Mouse (Mus musculus) midbrain, embryonic 10.5 days (tissue): Measurements from ENCODE around the gene Slc16a5. TPM values are rescaled to one million over a fixed set of nuclear protein-coding genes. Genes with fewer than 3 reads are reported as not detected.
A peak's percentile ranks its signal among the peaks of the same experiment; 100 is the strongest.
"Not testable (repeated sequence)": the region's sequence is repeated elsewhere in the genome, so short reads cannot be mapped to it uniquely, and the experiment has no call there.

Source experiments
- DNase-seq: peaks from one replicate; pipeline ENCODE4 v3.0.0-alpha.2; 2017; ENCODE audit warnings: low spot score
- H3K27ac ChIP-seq: fragments of 300-500 bp; sonication (generic); replicated peaks from 2 replicates; pipeline ENCODE4 v1.5.1; 2016; ENCODE audit warnings: mild to moderate bottlenecking
- H3K27me3 ChIP-seq: fragments of 300-500 bp; sonication (generic); 2 replicates; pipeline ENCODE4 v1.6.1; 2016; ENCODE audit warnings: low read depth, mild to moderate bottlenecking; ENCODE audit not compliant: poor library complexity, severe bottlenecking
- H3K36me3 ChIP-seq: fragments of 300-500 bp; sonication (generic); 2 replicates; pipeline ENCODE4 v1.6.1; 2016; ENCODE audit warnings: mild to moderate bottlenecking, moderate library complexity
- H3K4me1 ChIP-seq: fragments of 300-500 bp; sonication (generic); 2 replicates; pipeline ENCODE4 v1.6.1; 2016
- H3K4me3 ChIP-seq: fragments of 300-500 bp; sonication (generic); 2 replicates; pipeline ENCODE4 v1.5.1; 2016; ENCODE audit warnings: mild to moderate bottlenecking, moderate library complexity
- H3K9me3 ChIP-seq: fragments of 300-500 bp; sonication (generic); replicated peaks from 2 replicates; pipeline ENCODE4 v1.6.1; 2016; ENCODE audit warnings: mild to moderate bottlenecking
- WGBS: fragments of 180-500 bp; shearing (Covaris S2); methylation state at CpG from one replicate; pipeline ENCODE4 v1.1.7; 2016; 5-methylcytosine and 5-hydroxymethylcytosine counted together
- polyA plus RNA-seq: library from polyadenylated mRNA; unstranded; fragments of >200 nt; fragmentation: Nextera tagmentation; extraction: Ambion mirVana; gene quantifications from 2 replicates; pipeline ENCODE4 v1.2.1, GENCODE M21; 2016

The Slc16a5 gene
- polyA plus RNA-seq, 1 experiment from 2014 or later = 0.11 TPM

DNA sequence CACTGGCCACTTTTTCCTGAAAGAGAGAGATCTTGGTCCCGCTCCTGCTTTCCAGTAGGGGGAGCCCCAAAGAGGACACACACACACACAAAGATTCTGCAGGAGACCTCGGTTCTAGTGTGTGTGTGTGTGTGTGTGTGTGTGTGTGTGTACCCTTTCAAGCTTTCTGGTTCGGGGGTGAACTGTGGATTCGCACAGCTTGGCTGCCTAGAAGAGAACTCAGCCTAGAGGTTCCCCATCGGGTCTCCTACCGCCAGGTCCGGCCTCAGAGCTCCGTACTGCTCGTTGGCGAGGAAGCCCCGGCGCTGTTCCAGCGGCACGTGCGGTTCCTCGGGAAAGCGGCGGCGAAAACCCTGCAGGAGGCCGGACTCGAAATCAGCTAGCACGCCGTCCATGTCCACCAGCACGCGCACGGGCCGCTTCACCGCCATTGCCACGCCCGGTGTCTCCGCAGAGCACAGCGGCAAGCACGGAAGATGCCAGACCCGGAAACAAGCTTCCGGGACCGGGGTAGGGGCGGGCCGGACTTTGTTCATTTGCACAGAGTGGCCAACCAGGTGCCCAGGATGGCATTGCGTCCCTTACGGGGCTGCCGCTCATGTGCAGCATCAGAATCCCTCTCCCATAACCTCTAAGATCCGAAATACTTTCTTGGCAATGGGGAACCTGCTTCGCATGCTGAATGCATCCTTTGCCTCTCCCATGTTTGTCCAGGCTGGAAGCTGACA lies 29.2 kb downstream of the Slc16a5 start, which contains the start of gene Nt5c:
Gene Nt5c (minus strand): TSS at position 507 of the 728 bp plus-strand sequence.
- peaks cover 19% of the 10 kb centered on the region for H3K36me3 ChIP-seq
- peaks cover 32% of the 10 kb centered on the region for H3K4me1 ChIP-seq
- no peaks in the 10 kb centered on the region for H3K9me3 ChIP-seq
- H3K27me3 ChIP-seq = peaks cover 8% of the 10 kb centered on the region; the same call in 1 of the 2 replicates
- peak within 1 kb of the TSS; percentile 90 for H3K27ac ChIP-seq
- under 1% methylated on average over 43 of the region's 43 CpGs for WGBS
- H3K4me3 ChIP-seq = peak within 1 kb of the TSS; percentile 81
- peak; percentile 85 for DNase-seq

DNA sequence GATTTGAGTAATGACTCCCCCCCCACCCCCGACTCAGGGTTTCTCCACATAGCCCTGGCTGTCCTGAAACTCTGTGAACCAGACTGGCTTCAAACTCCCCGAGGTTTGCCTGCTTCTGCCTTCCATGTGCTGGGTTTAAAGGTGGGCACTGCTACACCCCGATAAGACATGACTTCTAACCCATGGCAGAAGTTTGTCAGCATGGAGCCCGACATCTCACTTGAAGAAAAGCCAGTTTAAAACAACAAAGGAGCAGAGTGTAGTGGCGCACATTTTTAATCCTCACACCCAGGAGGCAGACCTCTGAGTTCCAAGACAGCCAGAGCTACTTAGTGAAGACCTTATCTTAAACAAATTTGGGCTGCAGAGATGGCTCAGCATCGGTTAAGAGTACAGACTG lies 30.1 kb downstream of the Slc16a5 start:
- peaks cover 27% of the 10 kb centered on the region for H3K36me3 ChIP-seq
- WGBS = 40% methylated on average over 6 of the region's 6 CpGs
- peak overlapping the region; percentile 90; the same call in 1 of the 2 replicates for H3K27ac ChIP-seq
- peaks cover 32% of the 10 kb centered on the region for H3K4me1 ChIP-seq
- H3K27me3 ChIP-seq = peaks cover 8% of the 10 kb centered on the region; the same call in 1 of the 2 replicates
- peak overlapping the region; percentile 81 for H3K4me3 ChIP-seq
- no peaks in the 10 kb centered on the region for H3K9me3 ChIP-seq
- DNase-seq = no peak

DNA sequence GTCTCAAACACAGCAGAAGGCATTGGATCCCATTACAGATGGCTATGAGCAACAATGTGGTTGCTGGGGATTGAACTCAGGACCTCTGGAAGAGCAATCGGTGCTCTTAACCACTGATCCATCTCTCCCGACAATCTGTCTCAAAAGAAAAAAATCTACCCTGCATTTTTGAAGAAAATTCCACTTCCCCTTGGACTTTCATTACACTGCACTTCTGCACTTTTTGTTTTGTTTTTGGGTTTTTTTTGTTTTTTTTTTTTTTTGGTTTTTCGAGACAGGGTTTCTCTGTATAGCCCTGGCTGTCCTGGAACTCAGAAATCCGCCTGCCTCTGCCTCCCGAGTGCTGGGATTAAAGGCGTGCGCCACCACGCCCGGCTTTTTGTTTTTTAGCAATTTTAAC lies 34.3 kb downstream of the Slc16a5 start:
- not testable (repeated sequence) for H3K4me3 ChIP-seq, DNase-seq, H3K27ac ChIP-seq, H3K9me3 ChIP-seq, H3K27me3 ChIP-seq
- peaks cover 12% of the 10 kb centered on the region for H3K4me1 ChIP-seq
- 91% methylated on average over 9 of the region's 9 CpGs for WGBS
- peaks cover 53% of the 10 kb centered on the region for H3K36me3 ChIP-seq

DNA sequence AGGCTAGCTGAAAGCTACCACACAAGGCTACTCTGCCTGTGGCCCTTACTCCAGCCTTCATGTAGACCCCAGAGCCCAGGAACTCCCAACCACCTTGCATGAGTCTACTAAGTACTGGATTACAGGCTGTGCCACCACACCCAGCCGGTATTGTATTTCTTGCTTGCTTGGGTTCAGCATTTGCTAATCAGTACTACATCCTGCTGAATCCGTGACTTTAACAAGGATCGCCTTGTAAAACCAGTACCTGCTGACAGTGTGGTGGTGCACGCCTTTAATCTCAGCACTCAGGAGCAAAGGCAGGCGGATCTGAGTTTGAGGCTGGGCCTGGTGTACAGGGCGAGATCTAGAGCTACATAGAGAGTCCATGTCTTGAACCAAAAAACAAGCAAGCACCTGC lies 40.4 kb downstream of the Slc16a5 start:
- Histone ChIP-seq H3K4me3 (no peak overlapping the region), H3K36me3 (peaks cover 96% of the 10 kb centered on the region), H3K27me3 (no peaks in the 10 kb centered on the region), H3K9me3 (no peaks in the 10 kb centered on the region), H3K27ac (no peak overlapping the region), H3K4me1 (peaks cover 23% of the 10 kb centered on the region)
- no peak for DNase-seq
- WGBS = 94% methylated on average over 6 of the region's 6 CpGs

DNA sequence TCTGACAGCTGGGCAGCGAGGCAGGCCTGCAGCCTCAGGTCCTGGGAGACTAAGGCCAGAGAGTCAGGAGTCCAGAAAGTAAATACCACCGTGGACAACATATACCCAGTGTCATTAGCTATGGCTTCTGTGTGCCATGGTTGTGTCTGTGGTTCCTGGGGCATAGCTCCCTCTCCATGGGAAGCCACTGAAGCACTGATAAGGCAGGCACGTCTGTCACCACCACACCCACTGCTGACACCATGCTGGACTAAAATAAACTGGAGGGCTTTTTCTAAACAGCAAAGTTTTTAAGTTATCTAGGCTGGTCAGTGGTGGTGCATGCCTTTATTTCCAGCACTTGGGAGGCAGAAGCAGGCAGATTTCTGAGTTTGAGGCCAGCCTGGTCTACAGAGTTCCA lies 44.3 kb downstream of the Slc16a5 start:
- WGBS = 79% methylated on average over 3 of the region's 3 CpGs

DNA sequence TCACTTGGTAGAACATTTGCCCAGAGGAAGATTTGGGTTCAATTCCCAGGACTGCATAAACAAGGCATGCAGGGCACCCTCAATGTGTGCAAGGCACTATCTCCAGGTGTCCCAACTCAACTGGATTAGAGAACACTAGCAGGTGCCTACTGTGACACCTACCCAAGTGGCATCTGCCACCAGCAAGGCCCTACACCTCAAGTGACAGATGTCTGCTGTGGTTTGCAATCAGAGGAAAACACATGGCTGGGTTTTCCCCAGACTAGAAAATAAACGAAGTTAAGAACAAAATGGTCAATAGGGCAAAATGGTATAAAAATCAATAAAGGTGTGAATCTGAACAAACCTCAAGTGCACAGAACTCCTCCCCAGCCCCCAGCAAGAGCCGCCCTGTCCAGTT lies 45.8 kb downstream of the Slc16a5 start:
- no peak overlapping the region for H3K4me3 ChIP-seq
- peaks cover 56% of the 10 kb centered on the region for H3K36me3 ChIP-seq
- no peak overlapping the region for H3K27ac ChIP-seq
- 95% methylated on average over 2 of the region's 2 CpGs for WGBS
- H3K4me1 ChIP-seq = peaks cover 72% of the 10 kb centered on the region
- no peaks in the 10 kb centered on the region for H3K27me3 ChIP-seq
- no peaks in the 10 kb centered on the region for H3K9me3 ChIP-seq
- no peak for DNase-seq

More for the DNA sequence above, 44.3 kb downstream of the Slc16a5 start:
- Histone ChIP-seq H3K9me3 (no peaks in the 10 kb centered on the region), H3K27ac (no peak overlapping the region), H3K27me3 (no peaks in the 10 kb centered on the region), H3K4me3 (0 out of 2 replicates have a peak overlapping the region, but pooled peaks have one; percentile 2), H3K4me1 (peaks cover 58% of the 10 kb centered on the region), H3K36me3 (peaks cover 70% of the 10 kb centered on the region)
- no peak for DNase-seq

DNA sequence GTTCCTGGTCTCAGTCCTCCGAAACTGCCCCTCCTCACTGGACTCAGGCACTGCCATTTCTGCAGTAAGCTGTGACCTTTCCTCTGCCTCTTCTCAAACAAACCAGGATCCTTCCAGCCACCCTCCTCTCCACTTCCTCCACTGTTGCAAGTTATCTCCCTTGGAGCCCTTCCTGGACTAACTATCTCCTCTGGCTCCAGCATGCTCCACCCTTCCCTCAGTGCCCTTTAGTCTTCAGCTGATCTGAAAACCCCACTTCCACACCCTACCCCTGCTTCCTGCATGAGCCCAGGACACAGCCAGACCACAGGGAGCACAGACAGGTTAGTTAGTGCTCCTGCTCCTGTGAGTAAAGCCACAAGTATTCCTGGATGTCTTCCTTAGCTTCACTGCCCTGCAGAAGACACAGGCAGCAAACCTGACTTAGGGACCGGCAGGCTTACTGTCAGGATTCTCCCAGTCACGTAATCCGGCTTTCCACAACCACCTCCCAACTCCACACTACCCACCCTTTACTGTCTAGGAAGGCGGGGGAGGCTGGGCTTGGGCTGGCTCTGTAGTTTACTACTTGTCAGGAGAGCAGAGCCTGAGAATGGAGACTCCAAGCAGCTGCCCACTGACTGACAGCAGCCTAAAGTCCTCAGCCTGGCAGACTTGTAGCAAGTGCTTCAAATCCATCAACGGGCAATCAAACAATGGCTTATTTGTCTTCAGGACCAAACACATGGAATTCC lies 47.7 kb downstream of the Slc16a5 start:
- H3K27ac ChIP-seq = peak overlapping the region; percentile 33; the same call in 1 of the 2 replicates
- 60% methylated on average over 6 of the region's 6 CpGs for WGBS
- no peaks in the 10 kb centered on the region for H3K9me3 ChIP-seq
- no peaks in the 10 kb centered on the region for H3K27me3 ChIP-seq
- DNase-seq = no peak
- H3K4me3 ChIP-seq = peak overlapping the region; percentile 100
- H3K4me1 ChIP-seq = peaks cover 77% of the 10 kb centered on the region
- H3K36me3 ChIP-seq = peaks cover 39% of the 10 kb centered on the region

DNA sequence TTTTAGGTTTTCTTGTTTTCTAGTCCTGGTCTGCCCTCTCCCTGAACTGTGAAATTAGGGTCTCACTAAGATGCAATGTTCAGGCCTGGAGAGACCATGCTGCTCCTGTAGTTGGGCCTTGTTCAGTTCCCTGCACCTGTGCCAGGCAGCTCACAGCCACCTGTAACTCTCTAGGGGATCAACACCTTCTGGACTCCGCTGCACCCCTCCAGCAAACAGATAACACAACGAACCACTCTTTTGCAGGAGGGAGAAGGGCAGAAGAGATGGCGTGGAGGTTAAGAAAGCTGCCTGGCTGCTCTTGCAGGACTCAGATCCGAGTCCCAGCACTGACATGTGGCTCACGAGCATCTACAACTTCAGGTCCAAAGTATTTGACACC lies 48.2 kb downstream of the Slc16a5 start:
- H3K9me3 ChIP-seq = no peaks in the 10 kb centered on the region
- no peaks in the 10 kb centered on the region for H3K27me3 ChIP-seq
- peaks cover 77% of the 10 kb centered on the region for H3K4me1 ChIP-seq
- WGBS = 62% methylated on average over 5 of the region's 5 CpGs
- H3K27ac ChIP-seq = peak overlapping the region; percentile 33
- peaks cover 33% of the 10 kb centered on the region for H3K36me3 ChIP-seq
- no peak for DNase-seq
- H3K4me3 ChIP-seq = peak overlapping the region; percentile 100

DNA sequence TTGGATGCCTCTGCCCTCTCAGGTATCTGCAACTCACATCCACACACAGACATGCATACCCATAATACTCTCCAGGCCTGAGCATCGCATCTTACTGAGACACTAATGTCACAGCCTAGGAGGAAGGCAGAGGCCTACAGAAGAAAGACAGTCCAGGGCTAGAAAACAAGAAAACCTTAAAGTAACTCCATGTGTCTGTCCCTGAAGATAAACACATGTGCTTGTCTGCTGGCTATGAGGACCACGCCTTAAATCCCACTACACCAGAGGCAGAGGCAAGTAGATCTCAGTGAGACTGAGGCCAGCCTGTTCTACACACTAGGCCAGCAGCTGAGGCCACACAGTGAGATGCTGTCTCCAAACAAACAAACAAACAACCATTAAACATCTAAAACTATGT lies 48.8 kb downstream of the Slc16a5 start:
- Histone ChIP-seq H3K27ac (peak overlapping the region; percentile 33; the same call in 1 of the 2 replicates), H3K36me3 (peaks cover 29% of the 10 kb centered on the region), H3K9me3 (no peaks in the 10 kb centered on the region), H3K4me1 (peaks cover 72% of the 10 kb centered on the region), H3K27me3 (no peaks in the 10 kb centered on the region), H3K4me3 (peak overlapping the region; percentile 100)
- no peak for DNase-seq
- 76% methylated on average over 2 of the region's 2 CpGs for WGBS

DNA sequence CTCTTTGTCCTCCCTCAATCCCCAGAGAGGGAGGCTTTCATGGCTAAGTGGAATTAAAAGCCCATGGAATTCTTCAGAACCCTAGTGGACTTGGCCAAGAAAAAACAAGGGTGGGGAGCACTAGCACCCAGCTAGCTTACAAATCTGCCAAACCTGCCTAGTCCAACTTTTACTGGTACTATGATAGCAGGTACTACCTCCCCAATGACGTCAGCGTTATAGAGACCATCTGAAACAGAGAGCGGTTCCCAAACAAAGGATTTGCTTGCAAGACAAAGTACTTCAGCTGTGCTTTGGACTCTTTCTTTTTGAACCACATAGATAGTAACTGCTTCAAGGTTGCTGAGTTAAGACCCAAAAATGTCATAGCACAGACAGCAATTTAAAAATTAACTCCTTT lies 49.7 kb downstream of the Slc16a5 start:
- no peak for DNase-seq
- Histone ChIP-seq H3K4me1 (peaks cover 63% of the 10 kb centered on the region), H3K9me3 (no peaks in the 10 kb centered on the region), H3K4me3 (peak overlapping the region; percentile 100), H3K36me3 (peaks cover 20% of the 10 kb centered on the region), H3K27ac (peak overlapping the region; percentile 99), H3K27me3 (no peaks in the 10 kb centered on the region)
- WGBS = 64% methylated on average over 3 of the region's 3 CpGs

DNA sequence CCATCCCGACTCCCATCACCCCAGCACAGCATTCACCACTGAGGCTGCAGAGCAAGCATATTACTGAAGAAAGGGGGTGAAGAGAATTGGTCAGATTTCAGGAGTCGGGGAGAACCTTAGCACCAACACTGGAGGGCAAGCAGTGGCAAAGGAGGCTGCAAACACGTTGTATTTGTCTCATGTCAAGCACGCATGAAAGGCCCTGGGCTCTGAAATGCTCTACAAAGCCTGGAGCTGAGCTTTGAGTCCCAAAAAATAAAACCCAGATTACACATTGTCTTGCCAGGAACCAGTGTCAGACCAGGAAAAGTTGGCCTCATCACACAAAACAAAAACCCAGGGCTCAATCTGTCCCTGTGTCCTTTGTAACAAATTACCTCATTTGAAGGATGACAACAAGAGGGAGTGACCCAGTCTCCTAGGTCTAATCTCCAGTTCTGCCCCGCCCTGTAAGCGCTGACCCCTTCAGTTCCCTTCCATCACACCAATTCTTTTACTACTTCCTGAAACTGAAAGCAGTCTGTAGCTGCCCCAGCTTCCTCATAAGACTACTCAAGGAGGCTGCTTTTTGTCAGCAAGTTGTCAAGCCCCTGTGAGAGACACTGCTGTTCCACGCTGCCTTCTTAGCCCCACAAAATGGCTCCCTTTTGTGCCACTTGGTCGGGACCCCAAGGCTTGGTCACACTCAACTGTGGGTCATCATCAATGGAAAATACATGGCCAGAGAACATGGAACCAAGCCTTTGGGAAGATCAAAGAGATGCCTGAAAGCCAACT lies 50.3 kb downstream of the Slc16a5 start:
- peak overlapping the region; percentile 100 for H3K4me3 ChIP-seq
- H3K36me3 ChIP-seq = peaks cover 14% of the 10 kb centered on the region
- no peaks in the 10 kb centered on the region for H3K27me3 ChIP-seq
- peaks cover 57% of the 10 kb centered on the region for H3K4me1 ChIP-seq
- WGBS = 41% methylated on average over 8 of the region's 8 CpGs
- no peak for DNase-seq
- no peaks in the 10 kb centered on the region for H3K9me3 ChIP-seq
- peak overlapping the region; percentile 99 for H3K27ac ChIP-seq
